Comparison of ENCODE assay signal across 8 mouse cellular contexts in genomic region chr19:46042476-46043011, GRCm38 (mm10). TPM values are rescaled to one million over a fixed set of nuclear protein-coding genes. Genes with fewer than 3 reads are reported as not detected.
DNase-seq lines count a peak whose midpoint lies in the region; ATAC-seq and TF ChIP-seq lines count a peak whose summit lies in the region.

No protein-coding gene starts in this region.

- no peaks in the 10 kb centered on the region for H3K9me3 ChIP-seq in forebrain, embryonic 13.5 days (replicated peaks)
- no peaks in the 10 kb centered on the region for H3K9me3 ChIP-seq in kidney, embryonic 16.5 days (ENCODE audit: low read length)
- no peaks in the 10 kb centered on the region for H3K9me3 ChIP-seq in liver, postnatal 0 days (ENCODE audit: low read length)

- H3K4me2 ChIP-seq in forebrain, embryonic 13.5 days, result peak overlapping the region; percentile 100
- H3K4me2 ChIP-seq in kidney, embryonic 16.5 days (replicated peaks; ENCODE audit: low read depth, low read length), result peak overlapping the region; percentile 93
- peak overlapping the region; percentile 95 for H3K4me2 ChIP-seq in liver, postnatal 0 days (ENCODE audit: low read depth, low read length)

- no peak for TF ChIP-seq EP300 in liver, postnatal 0 days (IDR thresholded peaks at IDR 0.05; ENCODE audit: low read depth)

- H3K27ac ChIP-seq in forebrain, embryonic 13.5 days, result peak overlapping the region; percentile 99
- peak overlapping the region; percentile 98 for H3K27ac ChIP-seq in kidney, embryonic 16.5 days (ENCODE audit: low read length)
- H3K27ac ChIP-seq in liver, postnatal 0 days (ENCODE audit: low read depth), result peak overlapping the region; percentile 77

- peak overlapping the region; percentile 99 for H3K9ac ChIP-seq in forebrain, embryonic 13.5 days
- H3K9ac ChIP-seq in kidney, embryonic 16.5 days (replicated peaks; ENCODE audit: low read length), result peak overlapping the region; percentile 98
- peak overlapping the region; percentile 47 for H3K9ac ChIP-seq in liver, postnatal 0 days (replicated peaks)

- H3K4me1 ChIP-seq in forebrain, embryonic 13.5 days, result peaks cover 70% of the 10 kb centered on the region
- H3K4me1 ChIP-seq in kidney, embryonic 16.5 days (ENCODE audit: insufficient read depth, low read length), result peaks cover 77% of the 10 kb centered on the region
- peaks cover 64% of the 10 kb centered on the region for H3K4me1 ChIP-seq in liver, postnatal 0 days (ENCODE audit: insufficient read depth)

- WGBS in forebrain, embryonic 13.5 days, result 1% methylated on average over 6 of the region's 6 CpGs
- WGBS in kidney, embryonic 16.5 days, result 4% methylated on average over 6 of the region's 6 CpGs
- WGBS in liver, postnatal 0 days (ENCODE audit: insufficient replicate concordance), result 6% methylated on average over 5 of the region's 6 CpGs

- H3K4me3 ChIP-seq in forebrain, embryonic 13.5 days, result peak overlapping the region; percentile 95
- H3K4me3 ChIP-seq in kidney, embryonic 16.5 days (ENCODE audit: low read length), result peak overlapping the region; percentile 99
- H3K4me3 ChIP-seq in liver, postnatal 0 days (ENCODE audit: low read depth, low read length), result peak overlapping the region; percentile 30

- H3K27me3 ChIP-seq in forebrain, embryonic 13.5 days, result no peaks in the 10 kb centered on the region
- H3K27me3 ChIP-seq in kidney, embryonic 16.5 days (ENCODE audit: insufficient read depth, low read length), result no peaks in the 10 kb centered on the region
- H3K27me3 ChIP-seq in liver, postnatal 0 days (ENCODE audit: insufficient read depth, low read length), result no peaks in the 10 kb centered on the region

- peak; percentile 76 for DNase-seq in cerebellum, adult 11-12 months
- no peak for DNase-seq in cerebellum, adult 8-10 months
- DNase-seq in adrenal gland, postnatal 14 days, result peak; percentile 70
- peak; percentile 50 for DNase-seq in liver, postnatal 0 days
- peak; percentile 46 for DNase-seq in right cerebral cortex, postnatal 14 days

- no peaks in the 10 kb centered on the region for H3K36me3 ChIP-seq in forebrain, embryonic 13.5 days (ENCODE audit: poor library complexity, severe bottlenecking)
- no peaks in the 10 kb centered on the region for H3K36me3 ChIP-seq in kidney, embryonic 16.5 days (ENCODE audit: insufficient read depth, low read length)
- no peaks in the 10 kb centered on the region for H3K36me3 ChIP-seq in liver, postnatal 0 days (replicated peaks; ENCODE audit: insufficient read depth, low read length)

- TF ChIP-seq CTCF in liver, postnatal 0 days (IDR thresholded peaks at IDR 0.05; ENCODE audit: low read depth), result no peak

- peak; percentile 62 for ATAC-seq in forebrain, embryonic 13.5 days
- no peak for ATAC-seq in kidney, embryonic 16.5 days (ENCODE audit: low FRiP score, low TSS enrichment)
- ATAC-seq in liver, postnatal 0 days, result peak; percentile 11
- no peak for ATAC-seq in frontal cortex, adult (ENCODE audit: low TSS enrichment)

RNA-seq across cellular contexts. Expression of gene Pprc1, which starts 2.1 kb away (rescaled TPM):
- 32.9 and 33.8 TPM in 2 replicates for total RNA-seq in adrenal gland, postnatal 14 days (2021)
- 22.3 and 26.6 TPM in 2 replicates for polyA plus RNA-seq in forebrain, embryonic 13.5 days (2015; fragmentation: Nextera tagmentation; extraction: Ambion mirVana)
- 34.2 and 36.2 TPM in 2 replicates for polyA plus RNA-seq in kidney, embryonic 16.5 days (2015; fragmentation: Nextera tagmentation; extraction: Ambion mirVana)
- polyA plus RNA-seq in liver, postnatal 0 days (2015; fragmentation: Nextera tagmentation; extraction: Ambion mirVana), result 7.7 and 8.1 TPM in 2 replicates

RNA-seq across cellular contexts. Expression of gene Ldb1, which starts 2.5 kb away (rescaled TPM):
- total RNA-seq in adrenal gland, postnatal 14 days (2021), result 63.1 and 82.7 TPM in 2 replicates
- polyA plus RNA-seq in forebrain, embryonic 13.5 days (2015; fragmentation: Nextera tagmentation; extraction: Ambion mirVana), result 118 and 119 TPM in 2 replicates
- 57.0 and 88.2 TPM in 2 replicates for polyA plus RNA-seq in kidney, embryonic 16.5 days (2015; fragmentation: Nextera tagmentation; extraction: Ambion mirVana)
- polyA plus RNA-seq in liver, postnatal 0 days (2015; fragmentation: Nextera tagmentation; extraction: Ambion mirVana), result 32.3 and 34.4 TPM in 2 replicates

RNA-seq across cellular contexts. Expression of gene Nolc1, which starts 33.1 kb away (rescaled TPM):
- 59.2 and 62.9 TPM in 2 replicates for total RNA-seq in adrenal gland, postnatal 14 days (2021)
- 87.8 and 94.8 TPM in 2 replicates for polyA plus RNA-seq in forebrain, embryonic 13.5 days (2015; fragmentation: Nextera tagmentation; extraction: Ambion mirVana)
- 85.7 and 93.2 TPM in 2 replicates for polyA plus RNA-seq in kidney, embryonic 16.5 days (2015; fragmentation: Nextera tagmentation; extraction: Ambion mirVana)
- polyA plus RNA-seq in liver, postnatal 0 days (2015; fragmentation: Nextera tagmentation; extraction: Ambion mirVana), result 23.1 and 26.9 TPM in 2 replicates

RNA-seq across cellular contexts. Expression of gene Hps6, which starts 39.2 kb away (rescaled TPM):
- 10.7 and 11.3 TPM in 2 replicates for total RNA-seq in adrenal gland, postnatal 14 days (2021)
- polyA plus RNA-seq in forebrain, embryonic 13.5 days (2015; fragmentation: Nextera tagmentation; extraction: Ambion mirVana), result 1.6 and 1.9 TPM in 2 replicates
- 9.8 and 10.5 TPM in 2 replicates for polyA plus RNA-seq in kidney, embryonic 16.5 days (2015; fragmentation: Nextera tagmentation; extraction: Ambion mirVana)
- polyA plus RNA-seq in liver, postnatal 0 days (2015; fragmentation: Nextera tagmentation; extraction: Ambion mirVana), result 2.0 and 2.2 TPM in 2 replicates

RNA-seq across cellular contexts. Expression of gene Armh3, which starts 44.3 kb away (rescaled TPM):
- 15.3 and 17.0 TPM in 2 replicates for total RNA-seq in adrenal gland, postnatal 14 days (2021)
- 17.0 and 21.5 TPM in 2 replicates for polyA plus RNA-seq in forebrain, embryonic 13.5 days (2015; fragmentation: Nextera tagmentation; extraction: Ambion mirVana)
- polyA plus RNA-seq in kidney, embryonic 16.5 days (2015; fragmentation: Nextera tagmentation; extraction: Ambion mirVana), result 20.9 and 21.9 TPM in 2 replicates
- polyA plus RNA-seq in liver, postnatal 0 days (2015; fragmentation: Nextera tagmentation; extraction: Ambion mirVana), result 3.1 and 3.5 TPM in 2 replicates

Comparison
In these comparisons a context has a peak if more than half of its experiments do, and no peak if none do; other contexts are left out.
1. ATAC-seq: peak in forebrain, embryonic 13.5 days (single experiment) and liver, postnatal 0 days (single experiment); none in kidney, embryonic 16.5 days (single experiment) and frontal cortex, adult (single experiment).
2. H3K4me3 ChIP-seq: peak in every context shown above with its lines; median percentile 99 in kidney, embryonic 16.5 days; 95 in forebrain, embryonic 13.5 days; 30 in liver, postnatal 0 days.
3. H3K9ac ChIP-seq: peak in every context shown above with its lines; median percentile 99 in forebrain, embryonic 13.5 days; 98 in kidney, embryonic 16.5 days; 47 in liver, postnatal 0 days.
4. Peak in every context shown above with its lines, with median percentiles within 50 percentile points of each other: H3K27ac ChIP-seq and H3K4me2 ChIP-seq.